Mouse (Mus musculus) G1E (cell line): ENCODE results near the gene Nsmce4a. TPM values are rescaled to one million over a fixed set of nuclear protein-coding genes. Genes with fewer than 3 reads are reported as not detected.

Source experiments
- ATAC-seq: 2 replicates; pipeline ENCODE4 v1.8.0; 2016; ENCODE audit warnings: mild to moderate bottlenecking; ENCODE audit not compliant: insufficient number of reproducible peaks, poor library complexity, low FRiP score, severe bottlenecking; ENCODE audit errors: extremely low read depth
- DNase-seq: peaks from one replicate; pipeline ENCODE4 v3.0.0; 2012; ENCODE audit warnings: low spot score
- H3K27me3 ChIP-seq: 2 replicates; pipeline ENCODE4 v1.6.1; 2012; ENCODE audit warnings: mild to moderate bottlenecking, low read length, inconsistent platforms; ENCODE audit not compliant: insufficient read depth
- H3K36me3 ChIP-seq: replicated peaks from 2 replicates; pipeline ENCODE3; 2012; ENCODE audit warnings: mild to moderate bottlenecking, inconsistent platforms
- H3K4me1 ChIP-seq: 2 replicates; pipeline ENCODE4 v1.6.1; 2012; ENCODE audit warnings: low read depth, low read length, inconsistent platforms, mixed read lengths; ENCODE audit not compliant: insufficient read depth
- H3K4me3 ChIP-seq: 2 replicates; pipeline ENCODE4 v1.5.1; 2012; ENCODE audit warnings: low read depth, mild to moderate bottlenecking, inconsistent platforms, low read length, moderate library complexity, mixed read lengths
- H3K9me3 ChIP-seq: replicated peaks from 2 replicates; pipeline ENCODE4 v1.6.1; 2012; ENCODE audit warnings: inconsistent platforms
- CTCF ChIP-seq: IDR thresholded peaks from 2 replicates; pipeline ENCODE4 v1.5.1; 2012; ENCODE audit warnings: low read depth, low read length, inconsistent platforms, mixed read lengths
- GATA1 ChIP-seq: IDR thresholded peaks from 2 replicates; pipeline ENCODE4 v1.6.1; 2012; ENCODE audit warnings: borderline replicate concordance, low read length, inconsistent platforms, mixed read lengths
- GATA2 ChIP-seq: IDR thresholded peaks from 2 replicates; pipeline ENCODE4 v1.6.1; 2012; ENCODE audit warnings: low read depth, low read length, inconsistent platforms, borderline replicate concordance
- POLR2AphosphoS5 ChIP-seq: IDR thresholded peaks from 2 replicates; pipeline ENCODE4 v1.6.1; 2012; ENCODE audit warnings: low read depth, low read length, inconsistent platforms; ENCODE audit not compliant: insufficient replicate concordance
- TAL1 ChIP-seq: conservative IDR thresholded peaks from 2 replicates; pipeline ENCODE4 v1.6.1; 2012; ENCODE audit warnings: low read depth, low read length, inconsistent platforms, mixed read lengths
- polyA plus RNA-seq: library from polyadenylated mRNA; stranded (reverse); fragments of >175 nt; gene quantifications from 2 replicates; pipeline ENCODE4 v1.2.3, GENCODE M21; 2012
- total RNA-seq, 2 experiments: library from RNA; stranded (forward) in 1 of 2; stranded (reverse) in 1 of 2; fragments of 200-1000 nt in 1 of 2; fragments of >200 nt in 1 of 2; fragmentation: Nextera tagmentation in 1 of 2; gene quantifications; 2 replicates each; pipeline ENCODE4 v1.2.3; 2014 to 2017

Nsmce4a gene
- total RNA-seq (2014; fragmentation: Nextera tagmentation): 75.3 and 77.9 TPM in 2 replicates
- 149 and 167 TPM in 2 replicates for total RNA-seq (2017)
- polyA plus RNA-seq: 103 and 120 TPM in 2 replicates

DNA sequence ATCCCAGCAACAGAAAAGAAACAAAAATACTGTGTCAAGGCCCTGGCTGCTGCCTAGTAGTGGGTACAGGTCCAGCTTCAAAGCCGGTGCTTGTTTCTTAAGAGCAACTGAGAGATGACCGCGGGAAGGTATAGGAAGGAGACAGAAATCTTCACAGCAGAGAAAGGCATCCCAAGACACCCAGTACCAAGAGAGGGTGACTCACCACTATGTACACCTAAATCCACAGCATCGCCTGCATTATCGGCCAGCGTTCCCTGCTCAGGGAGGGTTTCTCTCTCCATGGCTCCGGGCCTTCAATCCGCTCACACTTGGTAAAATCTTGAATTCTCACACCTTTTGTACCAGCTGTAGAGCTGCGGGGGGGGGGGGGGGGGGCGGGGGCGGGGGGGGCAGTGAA, at the start of gene Nsmce4a:
TSS of gene Nsmce4a (minus strand) at position 298 of the 400 bp plus-strand sequence.
- no peaks in the 10 kb centered on the region for H3K36me3 ChIP-seq
- TF ChIP-seq CTCF (no peak), POLR2AphosphoS5 (no peak), GATA2 (no peak), GATA1 (no peak), TAL1 (no peak)
- H3K4me3 ChIP-seq: no peak within 1 kb of the TSS

DNA sequence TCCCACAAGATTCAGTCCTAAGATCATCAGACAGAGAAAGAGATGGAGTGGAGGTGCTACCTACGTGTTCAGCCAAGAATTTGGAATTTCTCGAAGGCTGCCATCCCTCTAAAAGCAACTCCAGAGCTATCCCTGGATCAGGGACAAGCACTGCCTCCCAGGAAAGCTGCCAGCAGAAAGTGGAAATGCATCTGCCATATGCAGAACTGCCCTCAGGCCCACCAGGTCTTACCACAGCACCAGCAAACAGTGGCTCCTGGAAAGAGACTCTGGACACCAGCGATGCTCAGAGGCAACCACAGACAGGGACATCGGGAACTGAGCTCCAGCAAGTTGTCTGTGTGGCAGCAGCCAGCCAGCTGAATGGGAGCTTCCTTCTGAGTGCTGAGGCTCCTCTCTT, 49.4 kb upstream of the Nsmce4a start:
- no peak for TF ChIP-seq TAL1
- no peak for TF ChIP-seq GATA2
- TF ChIP-seq CTCF: no peak
- TF ChIP-seq GATA1: no peak
- no peak for TF ChIP-seq POLR2AphosphoS5
- Histone ChIP-seq H3K27me3 (no peaks in the 10 kb centered on the region; the same call in 1 of the 2 replicates), H3K4me3 (no peak overlapping the region), H3K9me3 (peaks cover 73% of the 10 kb centered on the region), H3K4me1 (no peaks in the 10 kb centered on the region), H3K36me3 (no peaks in the 10 kb centered on the region)
- ATAC-seq (no peak), DNase-seq (no peak)

More for the DNA sequence above, at the start of gene Nsmce4a:
- ATAC-seq (no peak), DNase-seq (no peak)
- no peaks in the 10 kb centered on the region for H3K27me3 ChIP-seq
- H3K9me3 ChIP-seq: no peaks in the 10 kb centered on the region
- H3K4me1 ChIP-seq: no peaks in the 10 kb centered on the region

DNA sequence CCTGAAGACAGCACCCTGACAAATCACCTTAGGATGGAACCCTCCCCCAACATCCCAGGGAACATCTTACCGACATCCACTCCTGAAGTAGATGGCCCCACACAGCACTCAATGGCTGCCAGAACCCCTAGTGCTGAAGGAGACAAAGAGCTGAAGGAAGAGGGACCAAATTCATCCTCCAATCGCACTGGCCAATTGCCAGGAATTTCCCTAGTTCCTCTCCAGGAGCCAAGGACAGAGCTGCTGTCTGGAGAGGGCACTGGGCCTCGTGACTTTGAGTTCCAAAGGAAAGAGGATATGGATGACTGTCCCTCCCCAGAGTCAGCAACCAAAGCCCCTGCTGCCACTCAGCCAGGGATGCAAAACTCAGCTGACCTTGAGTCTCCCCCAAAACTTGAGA, 49.0 kb upstream of the Nsmce4a start:
- no peak for ATAC-seq
- no peaks in the 10 kb centered on the region; the same call in 1 of the 2 replicates for H3K27me3 ChIP-seq

DNA sequence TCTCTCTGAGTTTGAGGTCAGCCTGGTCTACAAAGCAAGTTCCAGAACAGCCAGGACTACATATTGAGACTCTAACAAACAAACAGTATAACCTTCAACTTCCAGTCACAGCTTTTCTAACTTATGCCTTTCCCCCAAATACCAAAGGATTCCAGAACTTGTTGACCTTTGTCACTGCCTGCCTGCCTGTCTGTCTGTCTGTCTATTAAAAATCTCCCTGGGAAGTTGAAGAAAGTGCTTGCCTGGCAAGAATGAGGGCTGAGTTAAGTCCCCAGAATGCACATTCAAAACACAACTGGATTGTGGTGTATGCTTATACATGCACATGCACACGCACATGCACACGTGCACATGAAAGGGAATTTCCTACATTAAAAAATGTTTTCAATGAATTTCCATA, 48.1 kb upstream of the Nsmce4a start:
- no peaks in the 10 kb centered on the region for H3K4me1 ChIP-seq
- no peaks in the 10 kb centered on the region; the same call in 1 of the 2 replicates for H3K27me3 ChIP-seq
- no peak for ATAC-seq
- TF ChIP-seq CTCF (no peak), GATA1 (no peak), POLR2AphosphoS5 (no peak)
- no peak for DNase-seq
- H3K4me3 ChIP-seq: no peak overlapping the region
- peaks cover 68% of the 10 kb centered on the region for H3K9me3 ChIP-seq
- no peaks in the 10 kb centered on the region for H3K36me3 ChIP-seq

More for the DNA sequence above, 49.0 kb upstream of the Nsmce4a start:
- Histone ChIP-seq H3K36me3 (no peaks in the 10 kb centered on the region), H3K9me3 (peaks cover 71% of the 10 kb centered on the region), H3K4me1 (no peaks in the 10 kb centered on the region), H3K4me3 (no peak overlapping the region)
- no peak for DNase-seq
- no peak for TF ChIP-seq TAL1
- no peak for TF ChIP-seq CTCF
- no peak for TF ChIP-seq GATA2

DNA sequence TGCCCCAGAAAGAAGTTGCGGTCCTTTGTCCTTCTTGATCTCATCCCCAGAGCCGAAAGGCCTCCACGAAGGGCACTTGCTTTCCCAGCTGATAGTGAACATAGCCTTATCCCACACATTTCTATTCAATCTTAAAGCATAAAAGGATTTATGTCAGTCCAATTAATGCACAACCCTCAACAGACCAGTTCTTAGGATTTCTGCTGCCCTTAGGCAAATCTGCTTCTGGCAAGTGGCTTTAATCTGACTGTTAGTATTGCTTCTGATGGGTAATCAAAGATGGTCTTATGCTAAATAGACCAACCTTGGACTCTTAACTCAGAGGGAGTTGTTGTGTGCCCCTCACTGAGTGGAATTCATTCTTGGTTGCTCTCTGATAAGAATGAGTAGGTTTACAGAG, 44.7 kb upstream of the Nsmce4a start:
- no peak for ATAC-seq
- TF ChIP-seq GATA2 (no peak), CTCF (no peak), POLR2AphosphoS5 (no peak), GATA1 (no peak), TAL1 (no peak)

DNA sequence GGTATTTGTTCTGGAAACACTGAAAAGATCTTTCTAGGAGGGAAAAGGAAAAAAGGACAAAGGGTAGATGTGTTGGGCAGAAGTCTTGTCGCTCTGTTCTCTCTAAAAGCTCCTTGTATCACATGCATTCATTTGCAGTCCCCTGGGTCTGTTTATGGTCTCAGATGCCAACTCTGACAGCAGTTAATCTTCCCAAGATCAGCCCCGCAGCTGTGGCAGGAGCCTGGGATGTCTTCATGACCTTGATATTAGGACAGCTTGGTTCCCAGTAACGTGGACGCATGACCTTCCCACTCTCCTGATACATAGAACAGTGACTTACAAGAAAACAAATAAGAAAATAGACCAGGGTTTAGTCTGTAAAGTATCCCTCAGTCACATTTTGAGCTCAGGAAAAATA, 41.1 kb upstream of the Nsmce4a start:
- no peak for DNase-seq
- Histone ChIP-seq H3K27me3 (no peaks in the 10 kb centered on the region), H3K4me3 (no peak overlapping the region), H3K4me1 (no peaks in the 10 kb centered on the region), H3K9me3 (peaks cover 23% of the 10 kb centered on the region), H3K36me3 (no peaks in the 10 kb centered on the region)
- no peak for ATAC-seq
- no peak for TF ChIP-seq GATA1
- no peak for TF ChIP-seq POLR2AphosphoS5
- TF ChIP-seq GATA2: no peak
- TF ChIP-seq TAL1: no peak
- no peak for TF ChIP-seq CTCF

More for the DNA sequence above, 44.7 kb upstream of the Nsmce4a start:
- H3K9me3 ChIP-seq: peaks cover 42% of the 10 kb centered on the region
- H3K4me3 ChIP-seq: no peak overlapping the region
- H3K36me3 ChIP-seq: no peaks in the 10 kb centered on the region
- no peaks in the 10 kb centered on the region for H3K4me1 ChIP-seq
- H3K27me3 ChIP-seq: no peaks in the 10 kb centered on the region
- no peak for DNase-seq
